ENCODE assay signal across 20 mouse cellular contexts in genomic region chr1:132947811-132948210, GRCm38 (mm10).
"Had no signal": no experiment of that assay in that cellular context is flagged by ENCODE, and none has a peak within 500 bp of the region (broad histone marks: within the 10 kb centered on the region; RNA-seq: fewer than 3 reads in every experiment).

No protein-coding gene starts in this region.

- H3K36me3 ChIP-seq: midbrain, embryonic 10.5 days; midbrain, embryonic 12.5 days; neural tube, embryonic 13.5 days; neural tube, embryonic 15.5 days; stomach, embryonic 15.5 days had no signal

- H3K4me2 ChIP-seq: lung, embryonic 14.5 days; midbrain, embryonic 12.5 days; neural tube, embryonic 13.5 days; neural tube, embryonic 15.5 days; stomach, embryonic 15.5 days had no signal

- H3K9me3 ChIP-seq: midbrain, embryonic 10.5 days; midbrain, embryonic 12.5 days; neural tube, embryonic 13.5 days; neural tube, embryonic 15.5 days; stomach, embryonic 15.5 days had no signal

- H3K27ac ChIP-seq: midbrain, embryonic 10.5 days; midbrain, embryonic 12.5 days; neural tube, embryonic 13.5 days; neural tube, embryonic 15.5 days; stomach, embryonic 15.5 days; stomach, postnatal 0 days had no signal

- H3K4me3 ChIP-seq: midbrain, embryonic 10.5 days; midbrain, embryonic 12.5 days; myocyte; neural tube, embryonic 13.5 days; neural tube, embryonic 15.5 days; stomach, embryonic 15.5 days had no signal

- ATAC-seq: midbrain, embryonic 16.5 days had no signal

- DNase-seq: lung, adult 18-20 months; lung, embryonic 14.5 days; lung, postnatal 10 days; lung, postnatal 4 days; midbrain, embryonic 14.5 days; retina, postnatal 1 day; right cerebral cortex, adult 18-20 months; right cerebral cortex, postnatal 25 days; right cerebral cortex, postnatal 4 days; thymus, adult 2 months; thymus, postnatal 25 days; thymus, postnatal 4 days had no signal

- H3K9ac ChIP-seq: lung, embryonic 14.5 days; midbrain, embryonic 12.5 days; neural tube, embryonic 13.5 days; neural tube, embryonic 15.5 days; stomach, embryonic 15.5 days had no signal

- H3K4me1 ChIP-seq: stomach, embryonic 15.5 days had no signal

- H3K27me3 ChIP-seq: midbrain, embryonic 12.5 days; neural tube, embryonic 13.5 days; neural tube, embryonic 15.5 days; stomach, embryonic 15.5 days had no signal
